Mouse (Mus musculus) CD4-positive naive resting alpha-beta T cell, adult 57 days (primary cell): ENCODE results near the gene Zfp85. TPM values are rescaled to one million over a fixed set of nuclear protein-coding genes. Genes with fewer than 3 reads are reported as not detected.

Experiments used
- total RNA-seq: library from RNA; stranded (reverse); gene quantifications from one replicate; pipeline ENCODE4 v1.2.4, GENCODE M21; 2023

Zfp85 gene
- 5.1 TPM for total RNA-seq

GRCm38 (mm10) chr13:67754333-67755306 is at the start of gene Zfp85:
Zfp85 (minus strand) TSS chr13:67755228.

GRCm38 (mm10) chr13:67779265-67780221 is 24.5 kb upstream of the Zfp85 start, which contains the start of gene Zfp493:
Zfp493 (plus strand) TSS chr13:67779693.

DNA sequence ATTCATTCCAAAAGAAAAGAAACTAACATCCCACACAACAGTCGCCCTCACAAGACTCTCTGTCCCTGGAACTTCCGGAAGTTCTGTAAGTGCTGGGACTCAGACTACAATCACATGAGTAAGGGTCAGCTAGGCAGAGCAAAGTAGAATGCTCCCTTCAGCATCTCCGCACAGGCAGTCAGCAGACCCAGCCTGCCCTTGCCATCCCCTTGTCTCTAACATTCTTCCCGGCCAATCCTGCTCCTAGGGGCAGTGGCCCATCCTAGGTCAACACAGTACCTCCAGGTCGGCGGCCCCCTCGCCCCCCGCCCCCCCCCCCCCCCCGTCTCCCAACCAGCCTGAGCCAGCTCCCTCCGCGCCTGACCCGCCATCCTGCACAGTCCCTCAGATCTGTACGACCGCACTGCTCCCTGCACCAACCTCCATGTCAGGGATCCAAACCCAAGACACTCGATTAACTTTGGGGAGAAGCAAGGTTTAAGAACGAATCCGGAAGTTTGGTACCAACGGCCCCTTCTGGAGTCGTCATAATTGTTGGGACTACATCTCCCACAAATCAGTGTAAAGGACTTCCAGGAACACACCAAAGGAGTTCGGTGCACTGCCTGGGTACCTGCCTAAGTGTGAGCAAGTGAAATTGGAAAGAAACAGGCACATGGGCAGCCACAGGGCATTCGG is 26.2 kb downstream of the Zfp85 start, which contains the start of gene Zfp65:
Zfp65 (minus strand) TSS at position 533 of the 678 bp plus-strand sequence.

Other genes starting within 250 kb of the Zfp85 start
- not detected for gene Gm26965, start 229.1 kb downstream of the Zfp85 start, total RNA-seq
- gene Zfp87, start 229.1 kb downstream of the Zfp85 start, total RNA-seq, result 19.9 TPM
- gene Zfp748, start 201.4 kb downstream of the Zfp85 start, total RNA-seq, result 10.6 TPM
- 10.2 TPM for gene Zfp729b, start 145.5 kb downstream of the Zfp85 start, total RNA-seq
- gene Gm49345, start 117.5 kb downstream of the Zfp85 start, total RNA-seq, result 2.2 TPM
- gene Zfp729a, start 117.4 kb downstream of the Zfp85 start, total RNA-seq, result 10.7 TPM
- 5.4 TPM for gene Zfp738, start 68.2 kb downstream of the Zfp85 start, total RNA-seq
- gene Zfp65, start 26.1 kb downstream of the Zfp85 start, total RNA-seq, result 7.2 TPM
- 0.86 TPM for gene Zfp493, start 24.5 kb upstream of the Zfp85 start, total RNA-seq
- gene Zfp273, start 58.5 kb upstream of the Zfp85 start, total RNA-seq, result 4.0 TPM
- gene Gm10037, start 75.9 kb upstream of the Zfp85 start, total RNA-seq, result not detected
- gene BC048507, start 108.1 kb upstream of the Zfp85 start, total RNA-seq, result not detected